Mouse (Mus musculus) kidney, embryonic 16.5 days (tissue): Measurements from ENCODE around the gene Tpm1. TPM values are rescaled to one million over a fixed set of nuclear protein-coding genes. Genes with fewer than 3 reads are reported as not detected.

Source experiments
- ATAC-seq: fragments of 200-750 bp; cut with Nextera tagmentation; 2 replicates; pipeline ENCODE4 v1.8.0; 2017; ENCODE audit warnings: moderate TSS enrichment; ENCODE audit not compliant: low FRiP score, low TSS enrichment
- H3K27ac ChIP-seq: fragments of 300-500 bp; sonication (generic); 2 replicates; pipeline ENCODE4 v1.5.1; 2014; ENCODE audit warnings: low read length
- H3K27me3 ChIP-seq: fragments of 300-500 bp; sonication (generic); 2 replicates; pipeline ENCODE4 v1.6.1; 2014; ENCODE audit warnings: low read length, control low read depth, mixed read lengths; ENCODE audit not compliant: insufficient read depth
- H3K36me3 ChIP-seq: fragments of 300-500 bp; sonication (generic); 2 replicates; pipeline ENCODE4 v1.6.1; 2014; ENCODE audit warnings: low read length, control low read depth, mixed read lengths; ENCODE audit not compliant: insufficient read depth
- H3K4me1 ChIP-seq: fragments of 300-500 bp; sonication (generic); 2 replicates; pipeline ENCODE4 v1.6.1; 2014; ENCODE audit warnings: low read length, control low read depth, mixed read lengths; ENCODE audit not compliant: insufficient read depth
- H3K4me2 ChIP-seq: fragments of 300-500 bp; sonication (generic); replicated peaks from 2 replicates; pipeline ENCODE4 v1.6.1; 2014; ENCODE audit warnings: low read depth, low read length
- H3K4me3 ChIP-seq: fragments of 300-500 bp; sonication (generic); 2 replicates; pipeline ENCODE4 v1.5.1; 2014; ENCODE audit warnings: mild to moderate bottlenecking, low read length
- H3K9ac ChIP-seq: fragments of 300-500 bp; sonication (generic); replicated peaks from 2 replicates; pipeline ENCODE4 v1.6.1; 2014; ENCODE audit warnings: low read length
- H3K9me3 ChIP-seq: fragments of 300-500 bp; sonication (generic); 2 replicates; pipeline ENCODE4 v1.6.1; 2016; ENCODE audit warnings: low read length, control low read depth
- WGBS: fragments of 180-500 bp; shearing (Covaris S2); extraction: QIAGEN DNeasy Blood & Tissue Kit; methylation state at CpG from one replicate; pipeline ENCODE4 v1.1.7; 2014; 5-methylcytosine and 5-hydroxymethylcytosine counted together
- polyA plus RNA-seq: library from polyadenylated mRNA; unstranded; fragments of >200 nt; fragmentation: Nextera tagmentation; extraction: Ambion mirVana; gene quantifications from 2 replicates; pipeline ENCODE4 v1.2.1, GENCODE M21; 2015

Tpm1 gene
- polyA plus RNA-seq, 1 experiment from 2014 or later = 635 TPM

- ATAC-seq = no peak
- Histone ChIP-seq H3K9me3 (no peaks in the 10 kb centered on the region), H3K4me3 (no peak overlapping the region), H3K4me1 (peaks cover 33% of the 10 kb centered on the region), H3K27ac (peak overlapping the region; percentile 99; the same call in 1 of the 2 replicates), H3K9ac (no peak overlapping the region), H3K36me3 (no peaks in the 10 kb centered on the region), H3K27me3 (no peaks in the 10 kb centered on the region), H3K4me2 (no peak overlapping the region)
- 86% methylated on average over 5 of the region's 5 CpGs for WGBS
Measured at GRCm38 (mm10) chr9:66990046-66990445, 59.2 kb downstream of the Tpm1 start.

- Histone ChIP-seq H3K36me3 (no peaks in the 10 kb centered on the region), H3K4me1 (peaks cover 33% of the 10 kb centered on the region), H3K4me2 (no peak overlapping the region), H3K27me3 (no peaks in the 10 kb centered on the region), H3K9ac (no peak overlapping the region), H3K9me3 (no peaks in the 10 kb centered on the region), H3K27ac (peak overlapping the region; percentile 99), H3K4me3 (no peak overlapping the region)
- ATAC-seq = no peak
- WGBS = 57% methylated on average over 6 of the region's 6 CpGs
Measured at GRCm38 (mm10) chr9:66989581-66989980, 59.6 kb downstream of the Tpm1 start.

- WGBS = 22% methylated on average over 6 of the region's 6 CpGs
- 0 out of 2 replicates have a peak overlapping the region, but pooled peaks have one; percentile 12 for H3K4me2 ChIP-seq
- no peaks in the 10 kb centered on the region for H3K36me3 ChIP-seq
- H3K27me3 ChIP-seq = no peaks in the 10 kb centered on the region
- no peaks in the 10 kb centered on the region for H3K9me3 ChIP-seq
- no peak overlapping the region for H3K4me3 ChIP-seq
- H3K9ac ChIP-seq = peak overlapping the region; percentile 54; the same call in 1 of the 2 replicates
- ATAC-seq = peak; percentile 86
- H3K27ac ChIP-seq = peak overlapping the region; percentile 99
- peaks cover 33% of the 10 kb centered on the region for H3K4me1 ChIP-seq
Measured at GRCm38 (mm10) chr9:66988888-66989414, 60.3 kb downstream of the Tpm1 start.

- WGBS = 53% methylated on average over 11 of the region's 11 CpGs
- Histone ChIP-seq H3K27ac (peak overlapping the region; percentile 99), H3K9me3 (no peaks in the 10 kb centered on the region), H3K4me2 (0 out of 2 replicates have a peak overlapping the region, but pooled peaks have one; percentile 12), H3K4me1 (peaks cover 33% of the 10 kb centered on the region), H3K9ac (peak overlapping the region; percentile 54), H3K27me3 (no peaks in the 10 kb centered on the region), H3K4me3 (no peak overlapping the region), H3K36me3 (no peaks in the 10 kb centered on the region)
- ATAC-seq = peak; percentile 72
Measured at GRCm38 (mm10) chr9:66988198-66988887, 60.9 kb downstream of the Tpm1 start.

GRCm38 (mm10) chr9:66985377-66985776, 63.8 kb downstream of the Tpm1 start:
- Histone ChIP-seq H3K27ac (no peak overlapping the region), H3K27me3 (no peaks in the 10 kb centered on the region), H3K4me3 (no peak overlapping the region), H3K4me1 (peaks cover 30% of the 10 kb centered on the region), H3K9ac (no peak overlapping the region), H3K9me3 (no peaks in the 10 kb centered on the region), H3K4me2 (no peak overlapping the region), H3K36me3 (no peaks in the 10 kb centered on the region)
- WGBS = 80% methylated on average over 7 of the region's 7 CpGs
- ATAC-seq = no peak

- H3K36me3 ChIP-seq = no peaks in the 10 kb centered on the region
- no peaks in the 10 kb centered on the region for H3K9me3 ChIP-seq
- no peak overlapping the region for H3K4me2 ChIP-seq
- no peak overlapping the region for H3K4me3 ChIP-seq
- ATAC-seq = 0 out of 2 replicates have a peak, but pooled peaks have one; percentile 67
- 59% methylated on average over 7 of the region's 7 CpGs for WGBS
- peaks cover under 1% of the 10 kb centered on the region; the same call in 1 of the 2 replicates for H3K4me1 ChIP-seq
- H3K27me3 ChIP-seq = no peaks in the 10 kb centered on the region
- H3K27ac ChIP-seq = 0 out of 2 replicates have a peak overlapping the region, but pooled peaks have one; percentile 39
- no peak overlapping the region for H3K9ac ChIP-seq
Measured at GRCm38 (mm10) chr9:66982085-66982484, 67.1 kb downstream of the Tpm1 start.

- ATAC-seq = no peak
Measured at GRCm38 (mm10) chr9:66980458-66980857, 68.7 kb downstream of the Tpm1 start.

GRCm38 (mm10) chr9:66978468-66978867, 70.7 kb downstream of the Tpm1 start:
- 78% methylated on average over 1 of the region's 1 CpGs for WGBS
- Histone ChIP-seq H3K4me3 (no peak overlapping the region), H3K4me2 (no peak overlapping the region), H3K9ac (no peak overlapping the region), H3K9me3 (no peaks in the 10 kb centered on the region), H3K4me1 (peaks cover 6% of the 10 kb centered on the region; the same call in 1 of the 2 replicates), H3K27ac (no peak overlapping the region), H3K27me3 (no peaks in the 10 kb centered on the region), H3K36me3 (no peaks in the 10 kb centered on the region)
- ATAC-seq = no peak

More at GRCm38 (mm10) chr9:66980458-66980857, 68.7 kb downstream of the Tpm1 start:
- Histone ChIP-seq H3K4me3 (no peak overlapping the region), H3K4me2 (no peak overlapping the region), H3K27ac (no peak overlapping the region), H3K9me3 (no peaks in the 10 kb centered on the region), H3K27me3 (no peaks in the 10 kb centered on the region), H3K9ac (no peak overlapping the region), H3K36me3 (no peaks in the 10 kb centered on the region), H3K4me1 (peaks cover 6% of the 10 kb centered on the region; the same call in 1 of the 2 replicates)
- 16% methylated on average over 5 of the region's 5 CpGs for WGBS

- no peak for ATAC-seq
- no peaks in the 10 kb centered on the region for H3K27me3 ChIP-seq
- WGBS = 100% methylated on average over 1 of the region's 1 CpGs
- no peaks in the 10 kb centered on the region for H3K36me3 ChIP-seq
- H3K9ac ChIP-seq = no peak overlapping the region
- H3K4me3 ChIP-seq = no peak overlapping the region
- H3K4me1 ChIP-seq = peaks cover 6% of the 10 kb centered on the region; the same call in 1 of the 2 replicates
- no peak overlapping the region for H3K4me2 ChIP-seq
- no peak overlapping the region for H3K27ac ChIP-seq
- no peaks in the 10 kb centered on the region for H3K9me3 ChIP-seq
Measured at GRCm38 (mm10) chr9:66977982-66978381, 71.2 kb downstream of the Tpm1 start.

GRCm38 (mm10) chr9:66977121-66977520, 72.1 kb downstream of the Tpm1 start:
- Histone ChIP-seq H3K4me2 (no peak overlapping the region), H3K9ac (no peak overlapping the region), H3K4me1 (peaks cover 6% of the 10 kb centered on the region; the same call in 1 of the 2 replicates), H3K9me3 (no peaks in the 10 kb centered on the region), H3K27ac (no peak overlapping the region), H3K36me3 (no peaks in the 10 kb centered on the region), H3K4me3 (no peak overlapping the region), H3K27me3 (no peaks in the 10 kb centered on the region)
- ATAC-seq = no peak
- 77% methylated on average over 5 of the region's 5 CpGs for WGBS
